Mouse (Mus musculus) CD4-positive, CD25-positive, alpha-beta regulatory T cell, adult 4 months (primary cell): Measurements from ENCODE around the gene Pspn. TPM values are rescaled to one million over a fixed set of nuclear protein-coding genes. Genes with fewer than 3 reads are reported as not detected.

Experiments
- ATAC-seq: one replicate; pipeline ENCODE4 v1.8.0; 2017
- polyA plus RNA-seq, 2 experiments: library from polyadenylated mRNA; unstranded; fragments of 100-300 nt; shearing (Covaris generic); gene quantifications; one replicate each; pipeline ENCODE4 v1.2.1; 2017

Pspn gene
- polyA plus RNA-seq, 2 experiments from 2014 or later = not detected

DNA sequence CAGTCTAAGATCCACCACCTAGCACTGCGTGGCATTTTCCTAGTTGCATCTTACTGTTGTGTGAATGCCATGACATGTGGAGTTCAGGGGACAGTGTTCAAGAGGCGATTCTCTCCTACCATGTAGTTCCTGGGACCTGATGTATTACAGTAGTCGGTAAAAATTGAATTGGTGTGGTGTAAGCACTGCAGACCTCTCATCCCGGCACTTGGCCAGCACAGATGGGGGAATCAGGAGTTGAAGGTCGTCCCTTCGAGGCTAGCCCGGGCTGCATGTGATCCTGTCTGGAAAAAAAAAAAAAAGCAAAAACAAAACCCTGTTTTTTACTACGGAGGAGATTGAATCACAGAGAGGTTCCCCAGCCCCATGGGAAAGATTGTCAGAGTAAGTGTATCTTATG lies 4.8 kb downstream of the Pspn start:
- ATAC-seq = no peak

DNA sequence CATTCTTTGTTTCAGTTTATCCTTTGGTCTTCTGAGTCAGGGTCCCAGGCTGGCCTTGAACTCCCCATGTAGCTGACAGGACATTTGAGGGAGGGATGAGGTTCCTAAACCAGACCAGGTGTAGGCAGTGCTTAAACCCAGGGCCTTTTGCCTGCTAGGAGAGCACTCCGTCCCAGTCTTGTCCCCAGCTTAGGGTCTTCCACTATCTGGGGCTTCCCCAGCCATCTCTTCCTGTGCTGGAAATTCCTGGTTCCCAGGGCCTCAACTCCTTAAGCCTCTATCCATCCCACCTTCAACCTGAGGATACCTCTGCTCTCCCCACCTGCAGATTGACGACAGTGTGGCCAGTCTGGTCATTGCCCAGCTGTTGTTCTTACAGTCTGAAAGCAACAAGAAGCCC lies 8.9 kb downstream of the Pspn start:
- no peak for ATAC-seq

DNA sequence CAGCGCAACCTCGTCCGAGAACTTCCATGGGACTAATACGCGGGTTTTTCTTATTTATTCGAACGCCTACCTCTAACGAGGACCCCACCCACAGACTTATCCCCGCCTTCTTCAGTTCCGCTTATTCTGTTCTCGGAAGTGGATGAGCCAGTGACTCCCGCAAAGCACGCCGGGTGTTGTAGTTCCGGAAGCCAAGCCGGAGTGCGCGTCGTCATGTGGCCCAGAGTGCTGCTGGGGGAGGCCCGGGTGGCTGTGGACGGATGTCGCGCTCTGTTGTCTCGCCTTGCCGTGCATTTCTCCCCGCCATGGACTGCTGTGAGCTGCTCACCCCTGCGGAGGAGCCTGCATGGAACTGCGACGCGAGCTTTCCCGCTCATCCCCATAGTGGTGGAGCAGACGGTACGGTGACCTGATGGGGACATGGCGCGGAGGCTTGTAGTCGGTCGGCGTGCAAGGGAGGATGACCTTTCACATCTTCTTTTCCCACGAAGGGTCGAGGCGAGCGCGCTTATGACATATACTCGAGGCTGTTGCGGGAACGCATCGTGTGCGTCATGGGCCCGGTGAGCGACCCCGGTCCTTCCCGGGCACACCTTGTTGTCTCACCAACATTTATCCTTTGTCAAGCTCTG lies 9.6 kb downstream of the Pspn start, which contains the start of gene Clpp:
Gene Clpp, plus strand, starts transcription at position 191 of the 632 bp plus-strand sequence.
- peak; percentile 99 for ATAC-seq

DNA sequence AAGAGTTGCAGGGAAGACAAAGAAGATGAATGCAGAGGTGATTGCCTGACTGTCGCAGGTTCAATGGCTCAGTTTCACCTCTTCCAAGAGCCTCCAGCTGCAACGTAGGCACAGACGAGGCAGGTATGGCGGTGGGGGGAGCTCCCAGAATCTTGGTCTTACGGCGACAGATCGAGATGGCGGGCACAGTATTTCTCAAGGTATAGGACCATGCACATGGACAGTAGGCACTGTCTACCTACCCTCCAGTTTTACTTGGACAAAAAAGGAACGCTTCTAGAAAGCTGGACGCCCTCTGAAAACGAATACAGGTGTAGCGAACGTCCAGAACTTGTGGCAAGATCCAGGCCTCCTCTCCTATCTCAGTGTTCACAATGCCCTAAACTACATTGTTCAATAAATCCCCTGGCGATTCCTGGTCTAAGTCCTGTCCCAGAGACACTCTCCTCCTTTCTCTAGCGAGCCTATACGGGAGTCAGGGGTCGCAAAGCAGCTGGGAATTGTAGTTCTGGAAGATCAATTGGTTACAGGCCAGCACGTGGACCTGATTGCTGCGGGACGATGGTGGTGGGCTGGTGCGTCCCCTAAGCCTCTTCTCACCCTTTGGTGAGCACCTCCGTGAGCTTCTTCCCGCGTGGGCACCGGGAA lies 10.2 kb downstream of the Pspn start:
- ATAC-seq = peak; percentile 71

DNA sequence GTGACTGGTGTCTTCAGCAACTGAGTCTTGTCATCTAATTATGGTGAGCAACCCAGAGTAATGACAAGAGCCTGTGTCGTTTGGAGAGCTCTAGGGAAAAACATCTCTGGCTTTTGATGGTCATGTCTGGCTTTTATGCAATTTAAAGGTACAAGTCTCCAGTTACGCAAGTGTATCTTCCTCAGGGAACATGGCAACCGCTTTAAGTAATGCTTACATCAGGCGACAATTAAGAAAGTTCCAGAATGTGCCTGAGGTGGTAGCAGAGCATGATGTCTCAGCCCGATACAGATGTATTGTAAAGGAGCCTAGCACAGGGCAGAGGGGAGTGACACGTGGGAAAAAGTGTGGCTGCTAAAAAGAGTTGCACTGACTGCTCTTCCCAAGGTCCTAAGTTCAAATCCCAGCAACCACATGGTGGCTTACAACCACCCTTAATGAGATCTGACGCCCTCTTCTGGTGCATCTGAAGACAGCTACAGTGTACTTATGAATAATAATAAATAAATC lies 10.8 kb downstream of the Pspn start:
- ATAC-seq = no peak

DNA sequence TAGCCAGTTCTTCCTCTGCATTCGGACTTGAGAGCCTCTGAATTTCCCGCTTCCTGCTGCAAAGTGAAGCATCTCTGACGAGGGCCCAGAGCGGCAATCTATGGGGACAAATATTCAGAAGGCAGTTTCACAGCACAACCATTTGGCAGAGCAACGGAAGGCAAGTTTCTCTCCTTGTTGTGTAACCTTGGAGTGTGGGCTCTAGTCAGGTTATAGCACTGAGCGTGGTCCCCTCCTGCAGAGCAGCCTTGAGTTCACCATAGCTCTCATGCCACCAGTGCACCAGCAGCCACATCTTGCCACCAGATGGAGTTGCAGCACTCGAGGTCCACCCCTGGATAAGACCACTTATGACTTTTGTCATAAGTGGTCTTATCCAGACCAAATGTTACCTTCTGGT lies 11.4 kb downstream of the Pspn start:
- no peak for ATAC-seq

DNA sequence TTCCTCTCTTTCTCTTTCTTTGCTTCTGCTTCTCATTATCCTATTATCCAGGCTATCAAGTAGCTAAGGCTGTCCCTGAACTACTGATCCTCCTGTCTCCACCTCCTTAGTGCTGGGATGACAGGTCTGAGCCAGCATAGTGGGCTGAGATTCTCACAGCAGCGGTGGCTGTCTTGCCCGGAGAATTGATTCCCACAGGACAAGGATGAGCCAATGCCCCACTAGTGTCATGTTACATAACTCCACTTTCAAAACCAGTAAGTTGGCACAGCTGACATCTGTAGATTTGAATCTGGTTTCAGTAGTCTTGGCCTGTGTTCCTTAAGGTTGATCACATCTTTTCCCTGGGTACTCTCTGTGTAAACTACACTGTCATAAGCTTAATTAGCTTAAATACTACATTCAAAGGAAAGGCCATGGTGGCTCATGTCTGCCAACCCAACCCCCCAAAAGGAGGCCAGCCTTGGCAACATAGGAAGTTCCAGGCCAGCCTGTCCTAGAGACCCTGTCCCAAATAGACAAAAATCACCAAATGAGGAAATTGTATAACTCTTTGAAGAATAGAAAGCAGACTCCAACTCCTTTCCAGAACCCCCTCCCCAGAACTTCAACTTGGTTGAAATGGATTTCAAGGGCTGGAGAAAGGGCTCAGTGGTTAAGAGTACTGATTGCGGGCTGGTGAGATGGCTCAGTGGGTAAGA lies 13.6 kb downstream of the Pspn start:
- no peak for ATAC-seq

DNA sequence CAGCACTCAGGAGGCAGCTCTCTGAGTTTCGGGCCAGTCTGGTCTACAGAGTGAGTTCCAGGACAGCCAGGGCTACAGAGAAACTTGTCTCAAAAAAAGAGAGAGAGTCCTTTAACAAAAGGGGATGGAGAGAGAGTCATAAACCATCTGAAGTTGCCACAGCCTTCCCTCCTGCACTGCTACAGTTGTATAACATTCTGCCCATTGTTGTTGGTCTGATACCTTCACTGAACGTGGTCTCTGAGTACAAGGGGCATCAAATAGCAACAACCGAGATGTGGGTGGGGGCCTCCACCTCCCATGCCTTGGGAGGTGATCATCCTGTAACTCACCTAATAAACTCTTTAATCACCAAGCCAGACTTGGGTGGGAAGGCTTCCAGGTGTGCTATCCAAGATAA lies 14.2 kb downstream of the Pspn start:
- no peak for ATAC-seq

DNA sequence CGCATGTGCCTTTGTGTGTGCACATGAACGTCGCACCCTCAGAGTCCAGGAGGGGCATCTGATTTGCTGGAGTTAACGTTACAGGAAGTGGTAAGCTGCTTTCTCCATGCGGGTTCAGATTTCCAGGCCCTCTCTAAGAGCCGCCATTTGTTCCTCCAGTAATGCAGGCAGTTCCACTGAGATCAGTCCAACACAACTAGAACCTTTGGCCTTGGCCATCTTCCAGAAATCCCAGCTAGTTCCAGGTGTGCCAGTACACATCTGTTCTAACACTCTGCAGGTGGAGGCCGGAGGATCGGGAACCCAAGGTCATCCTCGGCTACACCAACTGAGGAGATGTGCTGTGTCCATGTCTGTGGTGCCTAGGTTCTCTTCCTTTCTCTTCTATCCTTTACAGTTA lies 14.9 kb downstream of the Pspn start:
- no peak for ATAC-seq

DNA sequence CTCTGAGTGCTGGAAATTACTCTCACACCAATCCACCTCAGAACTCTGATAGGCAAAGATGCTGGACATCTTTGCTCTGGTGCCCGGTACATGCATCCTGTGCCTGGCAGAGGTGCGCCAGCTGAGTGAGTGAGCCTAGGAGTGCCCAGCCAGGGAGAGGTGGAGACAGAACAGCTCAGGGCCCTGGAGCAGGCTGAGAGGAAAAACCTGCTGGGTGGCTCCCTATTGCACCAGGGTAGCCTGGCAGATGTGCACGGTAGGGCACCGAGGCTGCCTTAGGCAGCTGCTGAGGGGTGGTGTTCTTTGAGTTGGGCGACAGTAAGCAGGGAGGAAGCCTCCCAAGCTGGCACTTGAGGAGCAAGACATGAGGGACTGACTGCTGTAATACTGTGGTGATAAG lies 17.8 kb downstream of the Pspn start, which contains the start of gene Acer1:
Gene Acer1, minus strand, starts transcription at position 114 of the 400 bp plus-strand sequence.
- no peak for ATAC-seq

DNA sequence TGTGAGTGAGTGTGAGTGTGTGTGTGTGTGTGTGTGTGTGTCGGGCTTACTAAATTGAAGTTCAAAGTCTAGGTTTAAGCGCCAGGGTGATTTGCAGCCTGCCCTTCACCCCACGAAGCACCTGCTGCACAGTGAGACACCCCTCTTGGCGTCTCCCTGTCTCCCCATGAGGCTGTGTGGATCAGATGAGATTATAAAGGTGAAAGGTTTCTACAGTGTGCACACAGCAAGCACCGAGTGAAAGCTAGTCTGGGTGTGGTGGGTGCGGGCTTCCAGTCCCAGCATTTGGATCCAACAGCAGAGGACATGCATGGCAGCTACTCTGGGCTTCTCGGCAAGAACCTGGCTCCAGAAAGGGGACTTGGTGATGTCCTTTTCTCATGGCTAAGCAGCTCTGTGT lies 18.8 kb downstream of the Pspn start:
- no peak for ATAC-seq

DNA sequence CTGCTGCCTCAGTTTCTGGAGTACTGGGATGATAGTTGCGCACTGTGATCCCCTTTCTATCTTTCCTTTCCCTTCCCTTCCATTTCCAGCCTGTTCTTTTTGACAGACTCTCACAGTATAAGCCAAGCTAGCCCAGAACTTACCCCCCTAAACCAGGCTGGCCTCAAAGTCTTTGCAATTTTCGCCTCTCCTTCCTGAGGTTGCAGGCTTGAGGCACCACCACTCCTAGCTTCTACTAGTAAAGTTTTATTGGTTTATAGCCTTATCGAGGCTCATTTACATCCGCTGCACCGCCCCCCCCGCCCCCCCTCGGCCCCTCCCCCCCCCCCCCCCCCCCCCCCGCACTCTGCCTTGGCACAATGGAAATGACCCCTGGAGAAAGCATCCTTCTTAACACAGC lies 20.3 kb downstream of the Pspn start:
- no peak for ATAC-seq

DNA sequence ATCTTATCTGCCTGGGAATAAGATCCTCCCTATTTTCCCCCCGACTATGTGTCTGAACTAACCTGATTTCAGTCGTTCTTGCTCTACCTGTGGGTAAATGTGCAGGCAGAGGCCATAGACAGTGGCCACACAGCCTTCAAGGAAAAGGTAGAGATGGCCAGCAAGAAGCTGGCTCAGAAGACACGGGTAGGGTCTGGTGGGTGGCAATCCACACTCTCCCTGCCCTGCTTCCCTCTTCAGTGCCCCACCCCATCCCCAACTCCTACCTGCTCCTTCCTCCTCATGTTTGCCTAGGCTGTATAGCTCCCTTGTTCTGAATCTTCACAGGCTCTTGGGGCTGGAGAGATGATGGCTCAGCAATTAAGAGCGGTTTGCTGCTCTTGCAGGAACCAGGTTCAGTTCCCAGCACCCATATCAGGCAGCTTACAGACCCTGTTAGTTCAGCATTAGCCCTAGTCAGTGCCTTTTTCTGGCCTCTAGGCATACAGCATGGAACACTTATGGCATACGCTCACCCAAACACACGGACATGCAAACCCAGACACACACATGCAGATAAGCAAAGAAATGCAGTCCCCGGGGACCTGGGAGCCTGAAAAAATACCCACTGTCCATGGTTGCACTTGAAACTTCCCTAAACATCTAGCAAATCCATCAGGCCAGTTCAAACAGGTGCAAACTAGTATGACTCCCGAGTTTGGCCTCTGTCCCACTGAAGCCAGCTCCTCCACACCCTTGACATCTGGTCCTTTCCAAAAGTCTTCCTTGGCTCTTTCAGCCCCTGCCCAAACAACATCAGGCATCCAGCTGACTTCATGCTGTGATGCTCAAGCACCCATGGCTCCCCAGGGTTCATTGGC lies 23.1 kb downstream of the Pspn start:
- no peak for ATAC-seq

DNA sequence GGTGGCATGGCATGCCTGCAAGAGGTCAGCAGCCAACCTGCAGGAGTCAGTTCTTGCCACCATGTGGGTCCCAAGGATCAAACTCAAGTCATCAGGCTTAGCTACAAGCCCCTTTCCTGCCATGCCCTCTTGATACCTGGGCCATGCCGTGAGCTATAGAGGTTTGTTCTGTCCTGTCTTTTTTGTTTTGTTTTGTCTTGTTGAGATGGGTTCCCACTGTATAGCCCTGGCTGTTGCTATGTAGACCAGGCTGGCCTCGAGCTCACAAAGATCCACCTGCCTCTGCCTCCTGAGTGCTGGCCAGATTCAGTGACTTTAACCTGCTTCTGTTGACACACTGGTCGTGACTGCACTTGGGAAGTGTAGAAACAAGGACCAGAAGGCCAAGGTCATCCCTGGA lies 24.4 kb downstream of the Pspn start:
- no peak for ATAC-seq

DNA sequence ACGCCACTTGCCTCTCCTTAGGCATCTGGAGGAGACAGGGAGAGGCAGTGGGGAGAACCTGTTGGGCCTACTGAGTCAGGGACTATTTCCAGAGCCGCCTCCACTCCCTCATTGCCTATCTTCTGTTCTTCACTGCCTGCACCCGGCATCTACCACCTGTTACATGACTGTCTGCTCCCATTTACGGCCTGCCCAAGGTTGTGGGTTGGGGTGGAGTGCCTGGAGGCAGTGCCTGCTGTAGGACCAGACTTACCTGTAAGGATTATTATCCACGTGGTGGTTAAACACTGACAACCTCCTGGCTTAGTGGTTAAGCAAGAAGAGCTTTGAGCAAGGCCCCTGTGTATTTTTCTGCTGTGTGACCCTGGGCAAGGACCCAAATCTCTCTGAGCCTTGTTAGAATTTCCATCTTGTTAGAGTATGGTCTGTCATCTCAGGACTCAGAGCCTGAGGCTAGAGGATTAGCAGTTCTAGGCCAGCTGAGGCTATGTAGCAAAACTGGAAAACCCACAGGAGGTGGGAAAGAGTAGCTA lies 25.0 kb downstream of the Pspn start:
- ATAC-seq = no peak

DNA sequence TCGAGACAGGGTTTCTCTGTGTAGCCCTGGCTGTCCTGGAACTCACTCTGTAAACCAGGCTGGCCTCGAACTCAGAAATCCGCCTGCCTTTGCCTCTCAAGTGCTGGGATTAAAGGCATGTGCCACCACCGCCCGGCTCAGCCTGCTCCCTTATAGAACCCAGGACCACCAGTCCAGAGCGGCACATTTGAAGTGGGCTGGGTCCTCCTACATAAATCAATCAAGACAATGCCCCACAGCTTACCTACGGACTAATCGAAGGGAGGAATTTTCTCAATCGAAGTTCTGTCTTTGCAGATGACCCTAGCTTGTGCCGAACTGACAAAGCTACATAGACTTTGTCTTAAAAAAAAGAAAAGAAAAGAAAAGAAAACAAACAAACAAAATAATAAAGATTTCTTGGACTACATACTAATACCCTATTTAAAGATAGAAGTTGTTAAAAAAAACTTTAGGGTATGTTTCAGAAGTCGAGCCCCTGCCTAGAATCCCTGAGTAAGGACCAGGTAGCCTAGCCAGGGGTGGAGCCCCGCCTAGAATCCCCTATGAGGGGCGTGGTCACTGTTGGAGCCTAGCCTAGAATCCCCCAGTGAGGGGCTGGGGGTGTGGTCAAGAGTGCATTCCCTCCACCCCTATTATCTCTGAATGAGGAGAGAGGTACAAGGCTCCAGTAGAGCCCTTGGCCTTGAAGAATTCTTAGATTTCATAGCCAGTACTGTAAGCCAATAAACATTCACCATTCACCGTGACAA lies 25.7 kb downstream of the Pspn start:
- no peak for ATAC-seq

DNA sequence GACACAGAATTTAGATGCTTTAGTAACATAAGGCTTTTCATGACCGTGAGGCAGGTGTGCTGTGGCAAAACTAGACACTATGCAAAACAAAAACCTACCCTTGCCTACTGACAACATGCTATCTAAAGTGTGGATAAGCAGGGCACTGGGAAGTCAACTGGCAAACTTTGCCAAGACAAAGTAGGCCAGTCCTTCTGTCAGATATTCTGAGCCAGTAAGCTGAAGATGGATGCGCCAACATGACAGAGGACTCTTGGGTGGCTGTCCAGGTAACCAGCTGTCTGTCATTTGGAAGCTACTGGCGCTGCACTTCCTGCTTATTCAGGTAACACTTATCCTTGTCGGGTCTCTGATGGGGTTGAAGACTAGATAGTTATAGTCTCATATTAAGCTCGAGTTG lies 29.7 kb downstream of the Pspn start:
- ATAC-seq = no peak

DNA sequence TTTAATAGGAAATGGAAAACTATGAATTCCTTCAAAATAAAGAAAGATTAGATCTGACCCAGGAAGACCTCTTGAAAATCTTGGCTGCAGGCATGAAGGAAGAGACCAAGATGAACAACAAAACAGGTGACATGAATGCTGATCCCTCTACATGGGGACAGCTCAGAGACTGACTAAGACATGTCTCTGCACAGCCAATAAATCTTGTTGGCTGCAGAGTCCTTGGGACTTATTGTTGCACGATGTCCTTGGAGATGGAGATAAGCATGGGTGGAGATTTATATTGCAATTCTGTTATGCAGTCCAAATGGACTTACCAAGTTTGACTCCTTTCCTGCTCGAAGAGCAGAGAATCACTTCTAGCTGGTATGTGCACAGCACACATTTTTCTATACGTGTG lies 30.5 kb downstream of the Pspn start:
- ATAC-seq = no peak

DNA sequence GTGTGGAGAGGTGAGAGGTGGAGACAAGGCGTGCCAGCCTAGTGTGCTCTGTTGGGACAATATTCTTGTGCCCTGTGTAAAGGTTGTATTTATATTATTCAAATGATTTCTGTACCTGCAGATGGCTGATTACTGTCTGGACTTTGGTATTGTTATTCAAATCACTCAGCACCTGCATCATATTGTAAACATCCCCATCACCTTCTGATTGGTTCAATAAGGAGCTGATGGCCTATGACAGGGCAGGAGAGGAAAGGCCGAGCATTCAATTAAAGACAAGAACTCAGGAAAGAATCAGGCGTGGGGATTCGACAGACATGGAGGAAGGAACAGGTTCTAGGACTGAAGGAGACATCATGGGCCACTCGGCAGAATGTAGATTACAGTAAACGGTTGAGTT lies 36.2 kb downstream of the Pspn start:
- no peak for ATAC-seq

DNA sequence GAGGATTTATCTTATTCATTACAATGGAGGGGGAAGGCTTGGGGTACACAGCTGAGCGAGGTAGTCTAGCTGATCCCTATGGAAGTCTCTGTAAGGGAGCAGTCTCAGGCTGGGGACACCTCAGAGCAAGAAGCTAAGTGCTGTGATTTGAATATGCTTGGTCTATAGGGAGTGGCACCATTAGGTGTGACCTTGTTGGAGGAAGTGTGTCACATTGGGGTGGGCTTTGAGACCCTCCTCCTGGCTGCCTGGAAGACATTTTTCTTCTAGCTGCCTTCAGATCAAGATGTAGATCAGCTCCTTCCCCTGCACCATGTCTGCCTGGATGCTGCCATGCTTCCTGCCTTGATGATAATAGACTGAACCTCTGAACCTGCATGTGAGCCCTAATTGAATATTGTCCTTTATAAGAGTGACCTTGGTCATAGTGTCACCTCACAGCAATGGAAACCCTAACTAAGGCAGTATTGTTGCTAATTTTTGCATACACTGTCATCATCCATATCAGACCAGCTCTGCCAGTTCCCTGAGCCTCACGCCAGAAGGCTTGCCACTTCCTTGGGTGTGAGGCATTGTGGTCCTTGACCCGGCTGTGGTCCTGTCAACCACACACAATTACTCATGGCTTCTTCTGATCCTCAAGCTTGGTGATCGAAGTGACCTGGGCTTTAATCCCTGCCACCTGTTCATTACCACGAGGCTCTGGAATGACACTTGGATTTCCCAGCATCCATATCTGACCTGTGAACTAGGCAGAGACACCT lies 37.0 kb downstream of the Pspn start:
- ATAC-seq = no peak

DNA sequence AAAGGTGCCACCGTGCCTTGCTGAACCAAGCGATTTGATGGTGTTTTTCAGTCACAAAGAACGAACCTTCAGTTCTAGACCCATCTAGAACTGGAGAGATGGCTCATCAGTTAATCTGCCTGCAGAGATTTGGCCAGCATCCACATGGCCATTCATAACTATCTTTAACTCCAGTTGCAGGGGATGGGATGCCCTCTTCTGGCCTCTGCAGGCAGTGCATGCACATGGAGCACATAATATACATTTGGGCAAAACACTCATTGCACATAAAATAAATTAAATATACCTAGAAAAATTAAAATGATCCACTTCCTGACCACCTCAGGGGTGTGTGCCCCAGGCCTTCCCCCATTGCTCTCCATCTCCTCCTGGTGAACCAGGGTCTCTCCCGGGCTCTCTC lies 37.9 kb downstream of the Pspn start:
- no peak for ATAC-seq
